Mouse (Mus musculus): ENCODE data around the gene Il12rb1. TPM values are rescaled to one million over a fixed set of nuclear protein-coding genes. Genes with fewer than 3 reads are reported as not detected.
A peak's percentile ranks its signal among the peaks of the same experiment; 100 is the strongest.

Il12rb1 gene
- polyA plus RNA-seq, 1 experiment from 2014 or later: 0.45 TPM

DNA sequence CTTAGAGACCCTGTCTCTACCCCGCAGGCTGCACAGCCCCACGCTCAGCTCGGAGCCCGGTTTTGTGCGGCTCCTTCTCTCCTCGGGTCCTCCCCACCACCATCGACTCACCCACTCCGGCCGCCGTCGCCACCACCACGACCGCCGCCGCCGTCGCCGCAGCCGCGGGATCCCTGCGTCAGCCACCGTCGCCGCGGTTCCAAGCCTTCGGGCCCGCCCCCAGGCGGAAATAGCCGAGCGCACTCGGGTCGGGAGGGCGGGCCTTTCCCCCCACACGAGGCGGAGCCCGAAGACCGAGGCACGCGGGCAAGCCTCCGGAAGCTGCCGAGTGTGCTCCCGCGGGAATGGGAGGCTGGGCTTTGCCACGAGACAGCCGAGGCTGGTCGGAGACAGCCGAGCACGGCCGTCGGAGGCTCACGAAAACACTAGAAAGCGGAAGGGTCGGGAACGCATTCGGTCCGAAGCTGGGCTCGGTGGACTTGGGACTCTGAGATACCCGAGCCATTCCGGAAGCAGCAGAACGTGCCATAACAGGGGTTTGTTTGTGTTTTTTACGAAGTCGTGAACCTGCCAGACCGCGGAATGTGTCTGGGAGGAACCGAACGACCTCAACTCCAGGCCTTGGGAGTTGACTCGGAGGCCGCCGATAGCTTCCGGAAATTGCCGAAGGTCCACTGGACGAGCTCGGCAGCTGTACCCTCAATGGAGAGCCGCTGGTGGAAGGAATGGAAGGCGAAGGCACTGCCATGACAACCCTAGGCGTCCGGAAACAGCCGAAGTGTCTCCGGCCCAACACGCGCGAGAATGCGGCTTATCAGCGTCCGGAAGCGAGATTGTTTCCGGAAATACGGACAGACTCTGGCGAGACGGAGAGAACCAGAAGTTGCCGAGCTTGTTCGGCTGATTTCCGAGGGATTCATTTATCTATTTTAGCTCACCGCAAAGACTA is 31.5 kb upstream of the Il12rb1 start, which contains the start of gene Pik3r2:
Gene Pik3r2 (minus strand): TSS at position 218 of the 949 bp plus-strand sequence.
- Histone ChIP-seq H3K9me3 (ENCODE audit: control insufficient read depth, low read length) (no peaks in the 10 kb centered on the region), H3K27ac (replicated peaks; ENCODE audit: low read depth, low read length) (peak within 1 kb of the TSS; percentile 97), H3K27me3 (ENCODE audit: control insufficient read depth, insufficient read depth, low read length) (no peaks in the 10 kb centered on the region), H3K9ac (replicated peaks; ENCODE audit: low read length) (peak within 1 kb of the TSS; percentile 99), H3K4me1 (ENCODE audit: control insufficient read depth, insufficient read depth, low read length) (peaks cover 25% of the 10 kb centered on the region), H3K4me3 (replicated peaks; ENCODE audit: low read depth, low read length) (peak within 1 kb of the TSS; percentile 93), H3K36me3 (ENCODE audit: control insufficient read depth, insufficient read depth, low read length) (peaks cover 62% of the 10 kb centered on the region), H3K4me2 (ENCODE audit: low read length) (peak within 1 kb of the TSS; percentile 72)
- DNase-seq: peak; percentile 100
- WGBS: under 1% methylated on average over 94 of the region's 94 CpGs
- ATAC-seq (ENCODE audit: low FRiP score, low TSS enrichment): peak; percentile 94

GRCm38 (mm10) chr8:70780093-70780492 is 28.2 kb upstream of the Il12rb1 start:
- no peak for ATAC-seq (ENCODE audit: low FRiP score, low TSS enrichment)
- H3K9me3 ChIP-seq (ENCODE audit: control insufficient read depth, low read length): no peaks in the 10 kb centered on the region
- no peak overlapping the region for H3K4me3 ChIP-seq (replicated peaks; ENCODE audit: low read depth, low read length)
- DNase-seq: no peak
- peaks cover 19% of the 10 kb centered on the region for H3K4me1 ChIP-seq (ENCODE audit: control insufficient read depth, insufficient read depth, low read length)
- no peak overlapping the region for H3K4me2 ChIP-seq (ENCODE audit: low read length)
- H3K36me3 ChIP-seq (ENCODE audit: control insufficient read depth, insufficient read depth, low read length): peaks cover 58% of the 10 kb centered on the region
- no peaks in the 10 kb centered on the region for H3K27me3 ChIP-seq (ENCODE audit: control insufficient read depth, insufficient read depth, low read length)
- 0 out of 2 replicates have a peak overlapping the region, but pooled peaks have one; percentile 0 for H3K9ac ChIP-seq (replicated peaks; ENCODE audit: low read length)
- H3K27ac ChIP-seq (replicated peaks; ENCODE audit: low read depth, low read length): no peak overlapping the region
- WGBS: 82% methylated on average over 11 of the region's 11 CpGs

- 86% methylated on average over 25 of the region's 25 CpGs for WGBS
- H3K4me3 ChIP-seq (replicated peaks; ENCODE audit: low read depth, low read length): no peak overlapping the region
- no peak overlapping the region for H3K4me2 ChIP-seq (ENCODE audit: low read length)
- no peaks in the 10 kb centered on the region for H3K27me3 ChIP-seq (ENCODE audit: control insufficient read depth, insufficient read depth, low read length)
- no peak for ATAC-seq (ENCODE audit: low FRiP score, low TSS enrichment)
- H3K4me1 ChIP-seq (ENCODE audit: control insufficient read depth, insufficient read depth, low read length): peaks cover 8% of the 10 kb centered on the region; the same call in 1 of the 2 replicates
- DNase-seq: no peak
- no peaks in the 10 kb centered on the region for H3K9me3 ChIP-seq (ENCODE audit: control insufficient read depth, low read length)
- H3K36me3 ChIP-seq (ENCODE audit: control insufficient read depth, insufficient read depth, low read length): peaks cover 64% of the 10 kb centered on the region
- H3K27ac ChIP-seq (replicated peaks; ENCODE audit: low read depth, low read length): no peak overlapping the region
- no peak overlapping the region for H3K9ac ChIP-seq (replicated peaks; ENCODE audit: low read length)
Observed at GRCm38 (mm10) chr8:70786291-70787050, 21.8 kb upstream of the Il12rb1 start.

DNA sequence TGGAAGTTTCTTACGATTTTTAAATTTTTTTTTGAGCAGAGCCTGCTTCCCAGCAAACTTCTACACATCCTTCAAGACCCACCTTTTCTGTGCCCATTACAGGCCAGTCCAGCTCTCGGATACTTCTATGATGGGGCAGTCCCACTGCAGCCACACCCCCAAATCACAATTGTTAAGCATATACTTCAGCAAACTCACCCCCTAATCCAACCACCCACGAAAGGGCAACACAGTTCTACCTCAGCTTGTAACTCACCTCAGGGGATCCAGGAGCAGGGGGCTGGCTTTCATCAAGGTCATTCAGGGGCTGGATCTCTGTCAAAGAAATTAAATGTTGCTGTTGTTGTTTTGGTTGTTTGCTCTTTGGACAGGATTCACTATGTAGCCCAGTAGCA is 21.2 kb upstream of the Il12rb1 start:
- Histone ChIP-seq H3K4me2 (ENCODE audit: low read length) (no peak overlapping the region), H3K4me3 (replicated peaks; ENCODE audit: low read depth, low read length) (no peak overlapping the region), H3K27me3 (ENCODE audit: control insufficient read depth, insufficient read depth, low read length) (no peaks in the 10 kb centered on the region), H3K4me1 (ENCODE audit: control insufficient read depth, insufficient read depth, low read length) (peaks cover 12% of the 10 kb centered on the region; the same call in 1 of the 2 replicates), H3K9ac (replicated peaks; ENCODE audit: low read length) (no peak overlapping the region), H3K9me3 (ENCODE audit: control insufficient read depth, low read length) (no peaks in the 10 kb centered on the region), H3K36me3 (ENCODE audit: control insufficient read depth, insufficient read depth, low read length) (peaks cover 59% of the 10 kb centered on the region), H3K27ac (replicated peaks; ENCODE audit: low read depth, low read length) (no peak overlapping the region)
- ATAC-seq (ENCODE audit: low FRiP score, low TSS enrichment): no peak
- WGBS: 97% methylated on average over 3 of the region's 3 CpGs
- DNase-seq: no peak

- ATAC-seq (ENCODE audit: low FRiP score, low TSS enrichment) (no peak), DNase-seq (peak; percentile 65)
- Histone ChIP-seq H3K4me1 (ENCODE audit: control insufficient read depth, insufficient read depth, low read length) (peaks cover 18% of the 10 kb centered on the region), H3K27me3 (ENCODE audit: control insufficient read depth, insufficient read depth, low read length) (no peaks in the 10 kb centered on the region), H3K36me3 (ENCODE audit: control insufficient read depth, insufficient read depth, low read length) (peaks cover 54% of the 10 kb centered on the region), H3K9me3 (ENCODE audit: control insufficient read depth, low read length) (no peaks in the 10 kb centered on the region), H3K4me2 (ENCODE audit: low read length) (no peak overlapping the region), H3K4me3 (replicated peaks; ENCODE audit: low read depth, low read length) (no peak overlapping the region), H3K9ac (replicated peaks; ENCODE audit: low read length) (no peak overlapping the region), H3K27ac (replicated peaks; ENCODE audit: low read depth, low read length) (no peak overlapping the region)
- 20% methylated on average over 30 of the region's 30 CpGs for WGBS
Observed at GRCm38 (mm10) chr8:70787941-70788667, 20.1 kb upstream of the Il12rb1 start.

- H3K36me3 ChIP-seq (ENCODE audit: control insufficient read depth, insufficient read depth, low read length): peaks cover 45% of the 10 kb centered on the region
- no peaks in the 10 kb centered on the region for H3K9me3 ChIP-seq (ENCODE audit: control insufficient read depth, low read length)
- DNase-seq (no peak), ATAC-seq (ENCODE audit: low FRiP score, low TSS enrichment) (no peak)
- no peak overlapping the region for H3K9ac ChIP-seq (replicated peaks; ENCODE audit: low read length)
- no peaks in the 10 kb centered on the region for H3K27me3 ChIP-seq (ENCODE audit: control insufficient read depth, insufficient read depth, low read length)
- no peak overlapping the region for H3K4me3 ChIP-seq (replicated peaks; ENCODE audit: low read depth, low read length)
- H3K4me1 ChIP-seq (ENCODE audit: control insufficient read depth, insufficient read depth, low read length): peaks cover 23% of the 10 kb centered on the region
- 81% methylated on average over 10 of the region's 10 CpGs for WGBS
- no peak overlapping the region for H3K27ac ChIP-seq (replicated peaks; ENCODE audit: low read depth, low read length)
- no peak overlapping the region for H3K4me2 ChIP-seq (ENCODE audit: low read length)
Observed at GRCm38 (mm10) chr8:70789046-70789445, 19.2 kb upstream of the Il12rb1 start.

GRCm38 (mm10) chr8:70790846-70791245 is 17.4 kb upstream of the Il12rb1 start:
- Histone ChIP-seq H3K4me3 (replicated peaks; ENCODE audit: low read depth, low read length) (no peak overlapping the region), H3K9ac (replicated peaks; ENCODE audit: low read length) (peak overlapping the region; percentile 61), H3K4me1 (ENCODE audit: control insufficient read depth, insufficient read depth, low read length) (peaks cover 23% of the 10 kb centered on the region), H3K27me3 (ENCODE audit: control insufficient read depth, insufficient read depth, low read length) (no peaks in the 10 kb centered on the region), H3K9me3 (ENCODE audit: control insufficient read depth, low read length) (no peaks in the 10 kb centered on the region), H3K36me3 (ENCODE audit: control insufficient read depth, insufficient read depth, low read length) (peaks cover 28% of the 10 kb centered on the region), H3K4me2 (ENCODE audit: low read length) (peak overlapping the region; percentile 81), H3K27ac (replicated peaks; ENCODE audit: low read depth, low read length) (no peak overlapping the region)
- DNase-seq (no peak), ATAC-seq (ENCODE audit: low FRiP score, low TSS enrichment) (no peak)
- 63% methylated on average over 8 of the region's 8 CpGs for WGBS

DNA sequence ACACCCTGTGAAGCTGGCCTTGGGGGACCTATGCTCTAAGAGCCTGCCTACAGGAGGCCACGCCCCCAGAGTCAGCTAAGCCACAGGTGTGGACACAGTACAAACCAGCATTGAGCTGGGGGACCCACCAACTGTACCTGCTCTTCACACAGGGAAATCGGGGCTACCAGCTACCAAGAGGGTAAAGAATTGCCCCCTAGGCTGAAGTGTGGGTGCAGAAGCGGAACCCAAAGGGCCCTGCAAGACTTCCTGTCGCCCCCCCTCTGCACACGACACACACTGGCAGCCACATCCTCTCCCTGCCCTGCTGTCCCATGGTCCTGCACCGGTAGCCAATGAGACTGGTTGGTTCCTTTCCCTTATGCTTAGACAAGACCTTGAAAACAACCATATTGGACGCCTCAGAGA is 17.0 kb upstream of the Il12rb1 start:
- Histone ChIP-seq H3K27me3 (ENCODE audit: control insufficient read depth, insufficient read depth, low read length) (no peaks in the 10 kb centered on the region), H3K36me3 (ENCODE audit: control insufficient read depth, insufficient read depth, low read length) (peaks cover 24% of the 10 kb centered on the region), H3K4me3 (replicated peaks; ENCODE audit: low read depth, low read length) (peak overlapping the region; percentile 51), H3K9me3 (ENCODE audit: control insufficient read depth, low read length) (no peaks in the 10 kb centered on the region), H3K4me1 (ENCODE audit: control insufficient read depth, insufficient read depth, low read length) (peaks cover 23% of the 10 kb centered on the region), H3K4me2 (ENCODE audit: low read length) (peak overlapping the region; percentile 81), H3K9ac (replicated peaks; ENCODE audit: low read length) (peak overlapping the region; percentile 61), H3K27ac (replicated peaks; ENCODE audit: low read depth, low read length) (no peak overlapping the region)
- 84% methylated on average over 7 of the region's 7 CpGs for WGBS
- no peak for DNase-seq
- ATAC-seq (ENCODE audit: low FRiP score, low TSS enrichment): no peak

Measured in midbrain, embryonic 14.5 days (tissue).